Mouse (Mus musculus) heart, adult 2 months (tissue): Measurements from ENCODE around the gene Ppy. TPM values are rescaled to one million over a fixed set of nuclear protein-coding genes. Genes with fewer than 3 reads are reported as not detected.

Experiments used
- DNase-seq, 2 experiments: peaks; one replicate each; pipeline ENCODE4 v3.0.0; 2021
- H3K27ac ChIP-seq: fragments of 200-600 bp; 2 replicates; pipeline ENCODE4 v1.8.1; 2022
- H3K27me3 ChIP-seq: fragments of 200-500 bp; 2 replicates; pipeline ENCODE4 v1.6.1; 2012; ENCODE audit warnings: mild to moderate bottlenecking, low read length, inconsistent platforms, mixed read lengths; ENCODE audit not compliant: control insufficient read depth, insufficient read depth
- H3K36me3 ChIP-seq: fragments of 200-500 bp; 2 replicates; pipeline ENCODE4 v1.6.1; 2012; ENCODE audit warnings: low read length, inconsistent platforms; ENCODE audit not compliant: control insufficient read depth, insufficient read depth
- H3K4me1 ChIP-seq: fragments of 200-500 bp; 2 replicates; pipeline ENCODE4 v1.6.1; 2011; ENCODE audit warnings: low read length; ENCODE audit not compliant: control insufficient read depth, insufficient read depth
- H3K4me3 ChIP-seq: fragments of 200-600 bp; 2 replicates; pipeline ENCODE4 v1.8.1; 2022
- H3K79me2 ChIP-seq: fragments of 200-500 bp; replicated peaks from 2 replicates; pipeline ENCODE4 v1.6.1; 2012; ENCODE audit warnings: mild to moderate bottlenecking, inconsistent platforms, low read length, moderate library complexity, mixed read lengths; ENCODE audit not compliant: control insufficient read depth, insufficient read depth
- H3K9ac ChIP-seq: fragments of 200-500 bp; 2 replicates; pipeline ENCODE4 v1.6.1; 2012; ENCODE audit warnings: low read depth, mild to moderate bottlenecking, control low read depth, inconsistent platforms, low read length, mixed read lengths
- CTCF ChIP-seq: fragments of 200-600 bp; IDR thresholded peaks from 2 replicates; pipeline ENCODE4 v1.8.1; 2022; ENCODE audit warnings: antibody characterized with exemption, mild to moderate bottlenecking, moderate library complexity
- EP300 ChIP-seq: fragments of 200-500 bp; IDR thresholded peaks from 2 replicates; pipeline ENCODE4 v1.6.1; 2011; ENCODE audit warnings: low read depth, low read length, control low read depth; ENCODE audit not compliant: insufficient read depth
- POLR2A ChIP-seq: fragments of 200-500 bp; IDR thresholded peaks from 2 replicates; pipeline ENCODE4 v1.6.1; 2011; ENCODE audit warnings: mild to moderate bottlenecking, low read depth, low read length, control low read depth; ENCODE audit not compliant: insufficient read depth
- WGBS: fragments of 180-500 bp; shearing (Covaris S2); methylation state at CpG from one replicate; pipeline ENCODE4 v1.1.7; 2018; 5-methylcytosine and 5-hydroxymethylcytosine counted together
- intact Hi-C: fragments of 180-260 bp; cut with DNase I; formaldehyde crosslinking; loops from one replicate; pipeline ENCODE4 v1.15.1; 2025
- polyA plus RNA-seq: library from polyadenylated mRNA; depleted of rRNA; stranded (reverse); fragments of >200 nt; gene quantifications from 2 replicates; pipeline ENCODE4 v1.2.3, GENCODE M21; 2012
- total RNA-seq, 2 experiments: library from RNA; stranded (reverse); gene quantifications; 2 replicates each; pipeline ENCODE4 v1.2.3; 2021

Gene Ppy
- total and polyA plus RNA-seq, 3 experiments: not detected

- no peak for DNase-seq
- H3K36me3 ChIP-seq: no peaks in the 10 kb centered on the region
- TF ChIP-seq POLR2A (no peak), CTCF (no peak), EP300 (no peak)
- H3K9ac ChIP-seq: no peak overlapping the region
- no peaks in the 10 kb centered on the region for H3K79me2 ChIP-seq
- no peaks in the 10 kb centered on the region; the same call in 1 of the 2 replicates for H3K4me1 ChIP-seq
- no peak overlapping the region for H3K4me3 ChIP-seq
- intact Hi-C loops: no loop called here
- H3K27ac ChIP-seq: no peak overlapping the region
- 27% methylated on average over 3 of the region's 3 CpGs for WGBS
- H3K27me3 ChIP-seq: peaks cover 2% of the 10 kb centered on the region; the same call in 1 of the 2 replicates
These were observed 14.8 kb downstream of the Ppy start for GRCm38 (mm10) chr11:102086331-102086730.

- Histone ChIP-seq H3K27me3 (peaks cover 2% of the 10 kb centered on the region; the same call in 1 of the 2 replicates), H3K27ac (no peak overlapping the region), H3K79me2 (no peaks in the 10 kb centered on the region), H3K4me3 (no peak overlapping the region), H3K36me3 (no peaks in the 10 kb centered on the region), H3K4me1 (no peaks in the 10 kb centered on the region; the same call in 1 of the 2 replicates), H3K9ac (no peak overlapping the region)
- no peak for DNase-seq
- 65% methylated on average over 7 of the region's 7 CpGs for WGBS
- intact Hi-C loops: no loop called here
- no peak for TF ChIP-seq CTCF
- no peak for TF ChIP-seq POLR2A
- TF ChIP-seq EP300: no peak
These were observed 17.0 kb downstream of the Ppy start for GRCm38 (mm10) chr11:102084159-102084558.

DNA sequence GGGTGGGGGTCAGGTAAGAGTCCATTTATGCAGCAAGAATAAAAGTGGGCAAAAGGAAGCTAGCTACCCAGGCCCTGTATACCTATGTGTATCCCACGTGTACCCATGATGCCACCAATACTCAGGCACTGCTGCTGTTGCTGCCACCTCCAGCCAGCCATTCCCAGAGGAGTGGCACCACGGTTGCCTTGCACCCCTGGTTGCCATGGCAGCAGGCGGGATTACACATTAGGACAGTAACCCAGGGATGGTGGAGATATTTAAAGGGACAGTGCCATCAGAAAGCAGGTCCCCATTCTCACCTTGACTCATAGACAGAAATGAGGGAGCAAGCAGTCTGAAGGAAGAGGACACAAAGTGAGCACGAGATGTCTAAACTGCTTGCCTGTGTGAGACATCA, 17.9 kb downstream of the Ppy start:
- intact Hi-C loops: no loop called here
- Histone ChIP-seq H3K27me3 (peaks cover 2% of the 10 kb centered on the region; the same call in 1 of the 2 replicates), H3K4me1 (no peaks in the 10 kb centered on the region; the same call in 1 of the 2 replicates), H3K4me3 (no peak overlapping the region), H3K36me3 (no peaks in the 10 kb centered on the region), H3K27ac (no peak overlapping the region), H3K79me2 (no peaks in the 10 kb centered on the region), H3K9ac (no peak overlapping the region)
- no peak for TF ChIP-seq EP300
- TF ChIP-seq POLR2A: no peak
- no peak for TF ChIP-seq CTCF
- WGBS: 75% methylated on average over 4 of the region's 4 CpGs
- DNase-seq: no peak

- no peaks in the 10 kb centered on the region for H3K79me2 ChIP-seq
- H3K27ac ChIP-seq: no peak overlapping the region
- no peak overlapping the region for H3K9ac ChIP-seq
- WGBS: 4% methylated on average over 18 of the region's 18 CpGs
- DNase-seq: peak; percentile 48 to 54
- H3K4me3 ChIP-seq: no peak overlapping the region
- TF ChIP-seq EP300 (no peak), CTCF (no peak), POLR2A (no peak)
- no peaks in the 10 kb centered on the region for H3K36me3 ChIP-seq
- no peaks in the 10 kb centered on the region; the same call in 1 of the 2 replicates for H3K4me1 ChIP-seq
- H3K27me3 ChIP-seq: peaks cover 2% of the 10 kb centered on the region; the same call in 1 of the 2 replicates
- intact Hi-C loops: no loop called here
These were observed 18.8 kb downstream of the Ppy start for GRCm38 (mm10) chr11:102082322-102082721.

GRCm38 (mm10) chr11:102073722-102074121, 27.4 kb downstream of the Ppy start:
- no peak for DNase-seq
- intact Hi-C loops: no loop called here
- no peak for TF ChIP-seq EP300
- TF ChIP-seq CTCF: no peak
- TF ChIP-seq POLR2A: no peak
- no peak overlapping the region for H3K9ac ChIP-seq
- H3K79me2 ChIP-seq: no peaks in the 10 kb centered on the region
- no peaks in the 10 kb centered on the region for H3K36me3 ChIP-seq
- H3K4me1 ChIP-seq: no peaks in the 10 kb centered on the region
- 82% methylated on average over 14 of the region's 14 CpGs for WGBS
- H3K4me3 ChIP-seq: no peak overlapping the region
- no peaks in the 10 kb centered on the region for H3K27me3 ChIP-seq
- H3K27ac ChIP-seq: no peak overlapping the region

DNA sequence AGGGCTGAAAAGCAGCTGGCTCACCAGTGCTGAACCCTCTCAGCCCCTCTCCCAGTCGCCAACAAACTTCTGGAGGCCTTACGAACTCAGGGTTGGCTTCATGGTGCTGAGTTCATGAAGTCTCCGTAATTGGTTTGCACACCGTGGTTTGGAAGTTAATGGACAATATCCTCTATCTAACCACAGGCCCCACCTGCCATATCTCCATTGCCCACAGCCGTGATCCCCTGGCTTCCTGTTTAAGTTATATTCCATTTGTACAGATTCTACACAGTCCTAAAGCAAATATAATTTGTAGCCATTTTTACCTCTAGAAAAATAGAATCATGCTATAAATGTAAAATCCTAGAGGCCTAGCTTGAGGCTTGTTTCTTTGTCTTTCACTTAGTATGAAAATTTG, 28.4 kb downstream of the Ppy start:
- no peaks in the 10 kb centered on the region for H3K27me3 ChIP-seq
- no peak for DNase-seq
- no peak for TF ChIP-seq POLR2A
- no peak for TF ChIP-seq CTCF
- TF ChIP-seq EP300: no peak
- no peaks in the 10 kb centered on the region for H3K4me1 ChIP-seq
- H3K4me3 ChIP-seq: no peak overlapping the region
- WGBS: 81% methylated on average over 5 of the region's 5 CpGs
- H3K9ac ChIP-seq: no peak overlapping the region
- no peaks in the 10 kb centered on the region for H3K79me2 ChIP-seq
- H3K36me3 ChIP-seq: no peaks in the 10 kb centered on the region
- no peak overlapping the region for H3K27ac ChIP-seq
- intact Hi-C loops: no loop called here
